Mouse (Mus musculus) hindbrain, postnatal 0 days (tissue): ENCODE results near the gene Sspn. TPM values are rescaled to one million over a fixed set of nuclear protein-coding genes. Genes with fewer than 3 reads are reported as not detected.

Experiments used
- ATAC-seq: fragments of 200-750 bp; cut with Nextera tagmentation; 2 replicates; pipeline ENCODE4 v1.8.0; 2017; ENCODE audit warnings: mild to moderate bottlenecking, moderate TSS enrichment, moderate library complexity
- DNase-seq: peaks from one replicate; pipeline ENCODE4 v3.0.0-alpha.2; 2015; ENCODE audit warnings: low spot score
- H3K27ac ChIP-seq: fragments of 300-500 bp; sonication (generic); 2 replicates; pipeline ENCODE4 v1.5.1; 2014; ENCODE audit warnings: mild to moderate bottlenecking
- H3K27me3 ChIP-seq: fragments of 300-500 bp; sonication (generic); 2 replicates; pipeline ENCODE4 v1.6.1; 2014; ENCODE audit warnings: low read length, mixed read lengths; ENCODE audit not compliant: insufficient read depth
- H3K36me3 ChIP-seq: fragments of 300-500 bp; sonication (generic); 2 replicates; pipeline ENCODE4 v1.6.1; 2014; ENCODE audit warnings: low read length, mixed read lengths; ENCODE audit not compliant: insufficient read depth
- H3K4me1 ChIP-seq: fragments of 300-500 bp; sonication (generic); 2 replicates; pipeline ENCODE4 v1.6.1; 2014; ENCODE audit warnings: antibody characterized with exemption, low read length, mixed read lengths; ENCODE audit not compliant: insufficient read depth
- H3K4me2 ChIP-seq: fragments of 300-500 bp; sonication (generic); 2 replicates; pipeline ENCODE4 v1.6.1; 2014; ENCODE audit warnings: low read depth, mild to moderate bottlenecking, low read length, moderate library complexity, mixed read lengths
- H3K4me3 ChIP-seq: fragments of 300-500 bp; sonication (generic); 2 replicates; pipeline ENCODE4 v1.5.1; 2014; ENCODE audit warnings: low read length
- H3K9ac ChIP-seq: fragments of 300-500 bp; sonication (generic); replicated peaks from 2 replicates; pipeline ENCODE4 v1.6.1; 2014; ENCODE audit warnings: mild to moderate bottlenecking, low read length, moderate library complexity, mixed read lengths
- H3K9me3 ChIP-seq: fragments of 300-500 bp; sonication (generic); 2 replicates; pipeline ENCODE4 v1.6.1; 2016; ENCODE audit warnings: low read length, mixed read lengths
- CTCF ChIP-seq: IDR thresholded peaks from 2 replicates; pipeline ENCODE4 v1.5.1; 2016; ENCODE audit warnings: antibody characterized with exemption, control low read depth, low read depth
- WGBS: fragments of 180-500 bp; shearing (Covaris S2); extraction: QIAGEN DNeasy Blood & Tissue Kit; methylation state at CpG from one replicate; pipeline ENCODE4 v1.1.7; 2014; 5-methylcytosine and 5-hydroxymethylcytosine counted together
- polyA plus RNA-seq: library from polyadenylated mRNA; unstranded; fragments of >200 nt; fragmentation: Nextera tagmentation; extraction: Ambion mirVana; gene quantifications from 2 replicates; pipeline ENCODE4 v1.2.1, GENCODE M21; 2015
- total RNA-seq: library from RNA; depleted of rRNA; stranded (reverse); fragments of >200 nt; gene quantifications from 2 replicates; pipeline ENCODE4 v1.2.3, GENCODE M21; 2014

Sspn gene
- total and polyA plus RNA-seq, 2 experiments from 2014 or later, result 6.0 to 6.2 TPM

GRCm38 (mm10) chr6:145961047-145961446 is 29.6 kb downstream of the Sspn start:
- H3K27me3 ChIP-seq, result no peaks in the 10 kb centered on the region
- TF ChIP-seq CTCF, result no peak
- H3K4me3 ChIP-seq, result no peak overlapping the region
- WGBS, result 49% methylated on average over 8 of the region's 8 CpGs
- no peak overlapping the region for H3K27ac ChIP-seq
- no peaks in the 10 kb centered on the region for H3K9me3 ChIP-seq
- ATAC-seq (no peak), DNase-seq (no peak)
- H3K9ac ChIP-seq, result no peak overlapping the region
- no peak overlapping the region for H3K4me2 ChIP-seq
- H3K4me1 ChIP-seq, result no peaks in the 10 kb centered on the region; the same call in 1 of the 2 replicates
- H3K36me3 ChIP-seq, result no peaks in the 10 kb centered on the region

DNA sequence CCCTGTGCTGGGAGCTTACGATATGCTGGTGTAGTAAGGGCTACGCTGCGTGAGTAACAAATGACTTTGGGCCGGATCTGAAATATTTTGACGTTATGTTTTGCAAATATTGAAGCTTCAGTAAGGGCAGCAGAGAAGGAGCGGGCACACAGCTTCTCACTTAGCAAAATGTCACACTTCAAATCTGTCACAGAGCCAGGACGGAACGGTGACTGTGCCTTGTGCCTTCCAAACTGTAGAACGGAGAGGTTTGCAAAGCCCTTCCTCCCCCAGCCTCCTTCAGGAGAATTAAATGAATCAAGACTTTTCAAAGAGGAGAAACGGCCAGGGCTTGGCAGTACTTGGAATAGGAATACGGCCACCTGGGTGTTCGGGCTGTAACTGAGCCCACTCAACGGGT is 32.5 kb downstream of the Sspn start:
- no peaks in the 10 kb centered on the region for H3K9me3 ChIP-seq
- no peak overlapping the region for H3K27ac ChIP-seq
- DNase-seq, result peak; percentile 41
- no peaks in the 10 kb centered on the region for H3K36me3 ChIP-seq
- TF ChIP-seq CTCF, result no peak
- H3K4me1 ChIP-seq, result peaks cover 9% of the 10 kb centered on the region; the same call in 1 of the 2 replicates
- H3K4me3 ChIP-seq, result no peak overlapping the region
- no peak overlapping the region for H3K4me2 ChIP-seq
- no peaks in the 10 kb centered on the region for H3K27me3 ChIP-seq
- no peak for ATAC-seq
- no peak overlapping the region for H3K9ac ChIP-seq
- 56% methylated on average over 13 of the region's 13 CpGs for WGBS

- no peaks in the 10 kb centered on the region for H3K9me3 ChIP-seq
- no peak for ATAC-seq
- no peaks in the 10 kb centered on the region for H3K36me3 ChIP-seq
- no peak for TF ChIP-seq CTCF
- DNase-seq, result no peak
- no peak overlapping the region for H3K9ac ChIP-seq
- H3K4me1 ChIP-seq, result peaks cover 9% of the 10 kb centered on the region; the same call in 1 of the 2 replicates
- no peak overlapping the region for H3K4me3 ChIP-seq
- 63% methylated on average over 8 of the region's 8 CpGs for WGBS
- H3K27ac ChIP-seq, result peak overlapping the region; percentile 15; the same call in 1 of the 2 replicates
- no peaks in the 10 kb centered on the region for H3K27me3 ChIP-seq
- H3K4me2 ChIP-seq, result no peak overlapping the region
Observed at GRCm38 (mm10) chr6:145967693-145968092, 36.3 kb downstream of the Sspn start.

DNA sequence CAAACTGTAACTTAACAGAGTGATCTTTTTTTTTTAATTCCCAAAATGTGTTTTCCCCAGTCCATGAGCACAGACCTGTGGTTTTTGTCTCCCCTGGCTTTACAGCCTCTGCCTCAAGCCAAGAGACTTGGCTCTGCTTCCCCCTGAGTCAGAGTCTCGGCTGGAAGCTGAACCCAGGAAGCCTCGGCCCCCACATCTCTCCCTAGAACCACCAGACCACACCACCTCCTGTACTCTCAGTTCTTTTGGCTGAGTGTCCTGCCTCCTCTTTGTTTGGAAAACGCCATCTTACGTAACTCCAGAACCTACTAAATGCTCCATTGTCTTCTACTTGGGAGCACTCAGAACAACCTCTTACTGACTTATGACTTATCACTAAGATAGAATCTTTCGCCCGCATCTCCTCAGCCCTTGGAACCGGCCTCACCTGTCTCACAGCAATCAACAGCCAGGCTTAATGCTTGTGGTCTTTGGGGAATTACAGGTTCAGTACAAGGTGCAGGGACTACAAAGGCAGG is 36.9 kb downstream of the Sspn start:
- Histone ChIP-seq H3K9ac (no peak overlapping the region), H3K27me3 (no peaks in the 10 kb centered on the region), H3K27ac (peak overlapping the region; percentile 15; the same call in 1 of the 2 replicates), H3K9me3 (no peaks in the 10 kb centered on the region), H3K36me3 (no peaks in the 10 kb centered on the region), H3K4me2 (no peak overlapping the region), H3K4me3 (no peak overlapping the region), H3K4me1 (peaks cover 9% of the 10 kb centered on the region; the same call in 1 of the 2 replicates)
- DNase-seq, result peak; percentile 27
- ATAC-seq, result peak; percentile 41; the same call in 1 of the 2 replicates
- TF ChIP-seq CTCF, result no peak
- WGBS, result 64% methylated on average over 7 of the region's 7 CpGs

- no peak for TF ChIP-seq CTCF
- Histone ChIP-seq H3K36me3 (no peaks in the 10 kb centered on the region), H3K9ac (no peak overlapping the region), H3K27ac (no peak overlapping the region), H3K4me3 (no peak overlapping the region), H3K9me3 (no peaks in the 10 kb centered on the region), H3K4me1 (peaks cover 9% of the 10 kb centered on the region; the same call in 1 of the 2 replicates), H3K4me2 (no peak overlapping the region), H3K27me3 (no peaks in the 10 kb centered on the region)
- ATAC-seq (no peak), DNase-seq (no peak)
- 64% methylated on average over 10 of the region's 10 CpGs for WGBS
Observed at GRCm38 (mm10) chr6:145968821-145969220, 37.4 kb downstream of the Sspn start.

DNA sequence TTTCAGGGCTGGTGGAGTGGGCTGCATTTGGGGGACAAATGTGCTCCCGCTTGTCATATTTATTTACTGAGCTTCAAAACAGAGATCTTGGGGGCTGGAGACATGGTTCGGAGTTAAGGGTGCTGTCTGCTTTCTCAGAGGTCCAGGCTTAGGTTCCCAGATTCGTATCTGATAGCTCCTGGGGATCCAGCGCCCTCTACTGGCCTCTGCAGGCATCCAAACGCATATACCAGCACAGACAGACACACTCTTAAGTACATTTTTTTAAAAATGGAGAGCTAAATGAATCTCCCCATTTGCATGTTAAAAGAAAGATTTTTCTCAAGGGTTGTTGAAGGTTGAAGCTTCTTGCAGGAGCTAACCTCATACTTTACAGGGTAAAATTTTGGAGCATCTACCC is 38.1 kb downstream of the Sspn start:
- H3K9ac ChIP-seq, result no peak overlapping the region
- no peak overlapping the region for H3K4me3 ChIP-seq
- DNase-seq, result no peak
- no peak overlapping the region for H3K27ac ChIP-seq
- peaks cover 9% of the 10 kb centered on the region; the same call in 1 of the 2 replicates for H3K4me1 ChIP-seq
- WGBS, result 81% methylated on average over 5 of the region's 5 CpGs
- H3K27me3 ChIP-seq, result no peaks in the 10 kb centered on the region
- H3K9me3 ChIP-seq, result no peaks in the 10 kb centered on the region
- TF ChIP-seq CTCF, result peak; percentile 37; the same call in 1 of the 2 replicates
- no peaks in the 10 kb centered on the region for H3K36me3 ChIP-seq
- no peak overlapping the region for H3K4me2 ChIP-seq
- ATAC-seq, result no peak

DNA sequence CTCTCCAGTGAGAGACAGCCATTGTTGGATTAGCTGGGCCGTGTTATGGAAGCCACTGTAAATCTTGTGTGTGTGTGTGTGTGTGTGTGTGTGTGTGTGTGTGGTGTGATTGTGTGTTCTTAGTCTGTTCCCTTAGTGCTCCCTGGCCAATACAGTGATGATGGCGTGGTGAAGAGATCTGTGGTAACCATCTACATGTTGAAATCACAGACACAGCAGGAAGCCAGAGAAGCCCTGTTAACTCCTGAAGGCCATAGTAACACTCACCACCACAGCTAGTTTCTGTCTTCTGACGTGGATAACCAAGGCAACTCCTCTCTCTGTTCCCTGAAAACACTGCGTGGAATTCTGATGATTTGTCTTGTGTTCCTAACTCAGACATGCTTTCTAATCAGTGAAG is 40.7 kb downstream of the Sspn start:
- DNase-seq (no peak), ATAC-seq (no peak)
- no peak overlapping the region for H3K27ac ChIP-seq
- H3K27me3 ChIP-seq, result no peaks in the 10 kb centered on the region
- 80% methylated on average over 4 of the region's 4 CpGs for WGBS
- H3K36me3 ChIP-seq, result no peaks in the 10 kb centered on the region
- H3K4me3 ChIP-seq, result no peak overlapping the region
- no peak overlapping the region for H3K9ac ChIP-seq
- TF ChIP-seq CTCF, result no peak
- H3K9me3 ChIP-seq, result no peaks in the 10 kb centered on the region
- H3K4me2 ChIP-seq, result no peak overlapping the region
- H3K4me1 ChIP-seq, result peaks cover 9% of the 10 kb centered on the region; the same call in 1 of the 2 replicates
